Mouse (Mus musculus) lung, postnatal 0 days (tissue): ENCODE measurements around the gene Chchd6.

Experiments used
- CTCF ChIP-seq: IDR thresholded peaks from 2 replicates; pipeline ENCODE4 v1.5.1; 2016; ENCODE audit warnings: antibody characterized with exemption, mild to moderate bottlenecking
- EP300 ChIP-seq: IDR thresholded peaks from 2 replicates; pipeline ENCODE4 v1.6.1; 2016; ENCODE audit warnings: antibody characterized with exemption, mild to moderate bottlenecking, control low read depth

DNA sequence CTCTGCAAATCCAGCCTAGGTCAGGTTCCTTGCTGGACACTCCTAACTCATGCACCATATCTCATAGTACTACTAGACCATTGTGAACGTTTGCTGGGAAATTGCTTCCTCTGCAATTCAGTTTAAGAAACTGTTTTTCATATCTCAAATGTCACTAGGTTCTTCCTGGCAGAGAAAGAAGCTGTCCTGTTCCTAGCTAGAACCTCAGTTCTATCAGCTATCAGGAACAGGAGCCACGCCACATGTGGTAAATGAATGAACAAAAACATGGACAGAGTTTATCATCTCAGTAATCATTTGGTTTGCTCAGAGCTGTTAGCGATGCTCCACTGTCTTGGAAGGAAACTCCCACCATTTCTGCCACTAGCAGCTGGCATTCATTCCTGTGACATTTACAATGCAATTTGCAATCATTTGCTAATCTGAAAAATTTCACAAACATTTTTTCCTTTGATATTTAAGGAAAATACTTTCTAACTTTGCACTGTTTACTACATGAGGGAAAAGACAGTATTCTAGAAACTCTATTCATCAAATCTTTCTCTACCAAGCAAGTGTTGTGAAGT is 179.3 kb downstream of the Chchd6 start:
- TF ChIP-seq CTCF, result no peak
- TF ChIP-seq EP300, result no peak
